Mouse (Mus musculus): Measurements from ENCODE around the gene Pnp. TPM values are rescaled to one million over a fixed set of nuclear protein-coding genes. Genes with fewer than 3 reads are reported as not detected.
"Not testable (repeated sequence)": the region's sequence is repeated elsewhere in the genome, so short reads cannot be mapped to it uniquely, and the experiment has no call there.

The Pnp gene
- polyA plus RNA-seq, 1 experiment from 2014 or later = 39.0 TPM

- H3K27me3 ChIP-seq (replicated peaks) = no peaks in the 10 kb centered on the region
- H3K27ac ChIP-seq (ENCODE audit: poor library complexity, severe bottlenecking) = peak overlapping the region; percentile 97
- ATAC-seq (ENCODE audit: insufficient number of reproducible peaks, low FRiP score) = no peak
- WGBS = 82% methylated on average over 6 of the region's 6 CpGs
- no peaks in the 10 kb centered on the region for H3K36me3 ChIP-seq
- H3K9me3 ChIP-seq (replicated peaks) = peaks cover 5% of the 10 kb centered on the region; the same call in 1 of the 2 replicates
- H3K4me1 ChIP-seq (replicated peaks) = peaks cover 24% of the 10 kb centered on the region
- H3K9ac ChIP-seq = no peak overlapping the region
- no peak overlapping the region for H3K4me3 ChIP-seq
- no peak overlapping the region for H3K4me2 ChIP-seq
These were observed 78.7 kb downstream of the Pnp start for GRCm38 (mm10) chr14:51009572-51009971.

GRCm38 (mm10) chr14:51014724-51015123 is 83.8 kb downstream of the Pnp start:
- H3K4me3 ChIP-seq; H3K4me1 ChIP-seq (replicated peaks); H3K36me3 ChIP-seq; H3K27me3 ChIP-seq (replicated peaks); H3K9me3 ChIP-seq (replicated peaks); ATAC-seq (ENCODE audit: insufficient number of reproducible peaks, low FRiP score); H3K27ac ChIP-seq (ENCODE audit: poor library complexity, severe bottlenecking); H3K9ac ChIP-seq; H3K4me2 ChIP-seq: not testable (repeated sequence)
- 74% methylated on average over 3 of the region's 3 CpGs for WGBS

Other genes starting within 250 kb of the Pnp start
- gene Olfr747, start 237.9 kb upstream of the Pnp start, polyA plus RNA-seq (2016; fragmentation: Nextera tagmentation; extraction: Ambion mirVana) = not detected in 2 replicates
- not detected in 2 replicates for gene Olfr748, start 223.7 kb upstream of the Pnp start, polyA plus RNA-seq (2016; fragmentation: Nextera tagmentation; extraction: Ambion mirVana)
- gene Olfr749, start 186.0 kb upstream of the Pnp start, polyA plus RNA-seq (2016; fragmentation: Nextera tagmentation; extraction: Ambion mirVana) = not detected in 2 replicates
- gene Ttc5, start 145.6 kb upstream of the Pnp start, polyA plus RNA-seq (2016; fragmentation: Nextera tagmentation; extraction: Ambion mirVana) = 46.1 and 48.1 TPM in 2 replicates
- gene Ccnb1ip1, start 123.3 kb upstream of the Pnp start, polyA plus RNA-seq (2016; fragmentation: Nextera tagmentation; extraction: Ambion mirVana) = not detected in 2 replicates
- gene Parp2, start 123.2 kb upstream of the Pnp start, polyA plus RNA-seq (2016; fragmentation: Nextera tagmentation; extraction: Ambion mirVana) = 40.4 and 41.2 TPM in 2 replicates
- 6.0 and 6.1 TPM in 2 replicates for gene Tep1, start 60.5 kb upstream of the Pnp start, polyA plus RNA-seq (2016; fragmentation: Nextera tagmentation; extraction: Ambion mirVana)
- gene Klhl33, start 33.6 kb upstream of the Pnp start, polyA plus RNA-seq (2016; fragmentation: Nextera tagmentation; extraction: Ambion mirVana) = 0.08 and 0.09 TPM in 2 replicates
- gene Osgep, start 6.2 kb upstream of the Pnp start, polyA plus RNA-seq (2016; fragmentation: Nextera tagmentation; extraction: Ambion mirVana) = 108 and 111 TPM in 2 replicates
- 152 and 159 TPM in 2 replicates for gene Apex1, start 6.1 kb upstream of the Pnp start, polyA plus RNA-seq (2016; fragmentation: Nextera tagmentation; extraction: Ambion mirVana)
- gene Pip4p1, start 226 bp upstream of the Pnp start, polyA plus RNA-seq (2016; fragmentation: Nextera tagmentation; extraction: Ambion mirVana) = 33.6 and 37.3 TPM in 2 replicates
- gene Gm49342, start 13.4 kb downstream of the Pnp start, polyA plus RNA-seq (2016; fragmentation: Nextera tagmentation; extraction: Ambion mirVana) = not detected in 2 replicates
- 0.17 and 0.32 TPM in 2 replicates for gene Pnp2, start 24.9 kb downstream of the Pnp start, polyA plus RNA-seq (2016; fragmentation: Nextera tagmentation; extraction: Ambion mirVana)
- gene Rnase10, start 76.7 kb downstream of the Pnp start, polyA plus RNA-seq (2016; fragmentation: Nextera tagmentation; extraction: Ambion mirVana) = 0.41 TPM in 1 of 2 replicates, not detected in the other
- gene Rnase9, start 110.8 kb downstream of the Pnp start, polyA plus RNA-seq (2016; fragmentation: Nextera tagmentation; extraction: Ambion mirVana) = not detected in 2 replicates
- not detected in 2 replicates for gene Rnase11, start 119.1 kb downstream of the Pnp start, polyA plus RNA-seq (2016; fragmentation: Nextera tagmentation; extraction: Ambion mirVana)
- 0.51 and 0.70 TPM in 2 replicates for gene Rnase12, start 126.6 kb downstream of the Pnp start, polyA plus RNA-seq (2016; fragmentation: Nextera tagmentation; extraction: Ambion mirVana)
- gene Olfr750, start 143.4 kb downstream of the Pnp start, polyA plus RNA-seq (2016; fragmentation: Nextera tagmentation; extraction: Ambion mirVana) = not detected in 2 replicates
- gene Rnase4, start 160.0 kb downstream of the Pnp start, polyA plus RNA-seq (2016; fragmentation: Nextera tagmentation; extraction: Ambion mirVana) = 13.7 and 15.0 TPM in 2 replicates
- gene Ang, start 160.1 kb downstream of the Pnp start, polyA plus RNA-seq (2016; fragmentation: Nextera tagmentation; extraction: Ambion mirVana) = 2.0 and 3.2 TPM in 2 replicates
- gene Eddm3b, start 183.3 kb downstream of the Pnp start, polyA plus RNA-seq (2016; fragmentation: Nextera tagmentation; extraction: Ambion mirVana) = not detected in 2 replicates
- gene Rnase6, start 192.8 kb downstream of the Pnp start, polyA plus RNA-seq (2016; fragmentation: Nextera tagmentation; extraction: Ambion mirVana) = 0.29 TPM in 1 of 2 replicates, not detected in the other
- gene Rnase1, start 215.7 kb downstream of the Pnp start, polyA plus RNA-seq (2016; fragmentation: Nextera tagmentation; extraction: Ambion mirVana) = 0.19 TPM in 1 of 2 replicates, not detected in the other
- gene Rnase2b, start 231.2 kb downstream of the Pnp start, polyA plus RNA-seq (2016; fragmentation: Nextera tagmentation; extraction: Ambion mirVana) = not detected in 2 replicates